Mouse (Mus musculus) bone marrow macrophage, adult 2 months (primary cell): ENCODE data around the gene Irf2.

Experiments
- CTCF ChIP-seq: IDR thresholded peaks from 2 replicates; pipeline ENCODE4 v1.5.1; 2012; ENCODE audit warnings: low read depth, mild to moderate bottlenecking, low read length, moderate library complexity
- POLR2A ChIP-seq: IDR thresholded peaks from 2 replicates; pipeline ENCODE4 v1.6.1; 2012; ENCODE audit warnings: mild to moderate bottlenecking, low read depth, low read length, borderline replicate concordance

- no peak for TF ChIP-seq CTCF
- TF ChIP-seq POLR2A, result no peak
Observed at GRCm38 (mm10) chr8:46735505-46735904, 4.0 kb upstream of the Irf2 start.
